Mouse (Mus musculus): ENCODE measurements around the gene Igf2bp2.

The Igf2bp2 gene

GRCm38 (mm10) chr16:22015569-22015968 is 147.5 kb downstream of the Igf2bp2 start:
- no peak for DNase-seq

DNA sequence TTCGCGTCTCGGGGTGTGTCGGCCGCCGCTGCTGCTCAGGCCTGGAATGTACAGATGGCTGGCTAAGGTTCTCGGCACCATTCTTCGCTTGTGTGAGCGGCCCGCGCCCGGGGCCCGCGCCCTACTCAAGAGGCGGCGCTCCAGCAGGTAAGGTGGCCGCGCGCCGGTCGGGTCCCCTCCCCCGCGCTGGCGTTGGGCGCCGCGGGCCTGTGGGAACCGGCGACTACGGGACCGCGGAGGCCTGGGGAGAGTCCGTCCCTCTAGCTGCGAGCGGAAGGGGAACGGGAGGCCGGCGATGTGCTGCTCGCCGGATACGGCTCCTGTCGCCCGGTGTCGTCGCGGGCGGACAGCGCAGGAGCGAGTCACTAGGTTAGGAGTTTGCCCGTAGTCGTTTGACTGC is 153.5 kb downstream of the Igf2bp2 start:
- no peak for DNase-seq

- peak; percentile 100 for DNase-seq
These were observed 154.0 kb downstream of the Igf2bp2 start, which contains the start of gene Senp2 for GRCm38 (mm10) chr16:22009099-22009584. Senp2 (plus strand) TSS chr16:22009484.
